Mouse (Mus musculus): Measurements from ENCODE around the gene Runx2. TPM values are rescaled to one million over a fixed set of nuclear protein-coding genes. Genes with fewer than 3 reads are reported as not detected.

Runx2 gene
- total RNA-seq, 2 experiments from 2014 or later = 6.1 to 6.6 TPM

DNA sequence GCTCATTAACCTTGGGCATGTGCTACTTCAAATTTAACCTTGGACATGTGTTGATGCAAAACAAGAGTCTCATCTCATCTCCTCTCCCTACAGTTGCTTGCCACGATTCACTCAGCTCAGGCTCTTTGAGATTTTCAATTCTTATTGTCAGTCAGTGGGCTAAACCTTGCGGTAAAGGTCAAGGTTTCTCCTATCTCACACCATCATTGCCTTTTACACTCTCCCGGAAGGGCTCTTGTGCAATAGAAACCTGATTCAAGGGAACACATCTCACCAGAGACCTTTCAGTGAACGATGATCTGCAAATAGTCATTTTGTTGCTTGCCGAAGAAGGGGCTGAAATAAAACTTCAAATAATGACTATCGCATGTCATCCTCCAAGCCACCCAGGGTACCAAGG lies 354.4 kb downstream of the Runx2 start:
- intact Hi-C loops (cut with DNase I) = no loop called here
- DNase-seq (ENCODE audit: low spot score in 2 of 2) = no peak

- intact Hi-C loops (cut with DNase I) = loop anchor here (5.0 kb wide), 3 partner anchors 278 to 913 kb away; no protein-coding TSS in a partner anchor
- DNase-seq (ENCODE audit: low spot score in 2 of 2) = no peak
These were observed 355.6 kb downstream of the Runx2 start for GRCm38 (mm10) chr17:44459029-44459428.

- no peak for DNase-seq (ENCODE audit: low spot score in 2 of 2)
- intact Hi-C loops (cut with DNase I) = loop anchor here (5.0 kb wide), 3 partner anchors 281 to 916 kb away; no protein-coding TSS in a partner anchor
These were observed 357.9 kb downstream of the Runx2 start for GRCm38 (mm10) chr17:44456696-44457095.

GRCm38 (mm10) chr17:44455681-44456600 lies 358.7 kb downstream of the Runx2 start:
- peak; percentile 63 to 78 for DNase-seq (ENCODE audit: low spot score in 2 of 2)
- intact Hi-C loops (cut with DNase I) = loop anchor here (5.0 kb wide), 3 partner anchors 281 to 916 kb away; no protein-coding TSS in a partner anchor

- DNase-seq (ENCODE audit: low spot score in 2 of 2) = no peak
- intact Hi-C loops (cut with DNase I) = loop anchor here (10.0 kb wide), 1 partner anchor 175 kb away; no protein-coding TSS in a partner anchor
These were observed 364.6 kb downstream of the Runx2 start for GRCm38 (mm10) chr17:44449915-44450471.

Other genes starting within 250 kb of the Runx2 start
- gene Supt3, start 37.6 kb downstream of the Runx2 start, total RNA-seq (2021) = 10 to 100 TPM; 12.6 to 13.6 TPM